15 mouse cellular contexts compared by ENCODE assay signal in genomic region chr8:96393024-96393423, GRCm38 (mm10).
A peak's percentile ranks its signal among the peaks of the same experiment; 100 is the strongest.
DNase-seq lines count a peak whose midpoint lies in the region; ATAC-seq and TF ChIP-seq lines count a peak whose summit lies in the region.
"Had no signal": no experiment of that assay in that cellular context is flagged by ENCODE, and none has a peak within 500 bp of the region (broad histone marks: within the 10 kb centered on the region; RNA-seq: fewer than 3 reads in every experiment).

No protein-coding gene starts in this region.

- no peak overlapping the region for H3K9ac ChIP-seq in lung, postnatal 0 days (replicated peaks; ENCODE audit: low read depth)
- H3K9ac ChIP-seq: limb, embryonic 13.5 days; neural tube, embryonic 13.5 days had no signal

- peak; percentile 15 for DNase-seq in cerebellum, adult 9-10 months
- DNase-seq in cerebellum, adult 8-10 months = no peak
- peak; percentile 26 for DNase-seq in left cerebral cortex, adult 11 months (ENCODE audit: low spot score)
- no peak for DNase-seq in left cerebral cortex, adult 2 months (ENCODE audit: extremely low spot score in 1 of 2, low spot score in 2 of 2)
- DNase-seq in cerebellum, postnatal 14 days = peak; percentile 20 to 25
- DNase-seq in layer of hippocampus, postnatal 14 days (ENCODE audit: low spot score in 2 of 2) = peak; percentile 21 to 55
- no peak for DNase-seq in lung, postnatal 0 days (ENCODE audit: low spot score)
- DNase-seq in yolk sac, embryonic 10.5 days (ENCODE audit: low spot score) = no peak
- DNase-seq: kidney, adult 2 months; lung, adult 2 months; spleen, adult 18-20 months had no signal

- ATAC-seq in lung, postnatal 0 days = no peak

- H3K4me1 ChIP-seq in lung, postnatal 0 days (ENCODE audit: insufficient read depth, low read depth, low read length) = no peaks in the 10 kb centered on the region
- H3K4me1 ChIP-seq: limb, embryonic 13.5 days; midbrain, embryonic 10.5 days; neural tube, embryonic 13.5 days had no signal

- no peak for TF ChIP-seq EP300 in lung, postnatal 0 days (IDR thresholded peaks at IDR 0.05)

- H3K4me3 ChIP-seq in left cerebral cortex, adult 2 months = no peak overlapping the region
- H3K4me3 ChIP-seq in lung, postnatal 0 days (ENCODE audit: low read depth, low read length) = no peak overlapping the region
- H3K4me3 ChIP-seq: limb, embryonic 13.5 days; midbrain, embryonic 10.5 days; neural tube, embryonic 13.5 days had no signal

- no peaks in the 10 kb centered on the region for H3K9me3 ChIP-seq in lung, postnatal 0 days (ENCODE audit: low read length)
- H3K9me3 ChIP-seq: limb, embryonic 13.5 days; midbrain, embryonic 10.5 days; neural tube, embryonic 13.5 days had no signal

- no peaks in the 10 kb centered on the region for H3K36me3 ChIP-seq in lung, postnatal 0 days (ENCODE audit: insufficient read depth, low read length)
- H3K36me3 ChIP-seq: G1E; limb, embryonic 13.5 days; midbrain, embryonic 10.5 days; neural tube, embryonic 13.5 days had no signal

- H3K4me2 ChIP-seq in lung, postnatal 0 days (replicated peaks; ENCODE audit: low read depth, low read length) = no peak overlapping the region
- H3K4me2 ChIP-seq: limb, embryonic 13.5 days; neural tube, embryonic 13.5 days had no signal

- H3K27me3 ChIP-seq in lung, postnatal 0 days (replicated peaks; ENCODE audit: insufficient read depth, low read length) = no peaks in the 10 kb centered on the region
- H3K27me3 ChIP-seq: limb, embryonic 13.5 days; neural tube, embryonic 13.5 days had no signal

- no peak overlapping the region for H3K27ac ChIP-seq in left cerebral cortex, adult 2 months
- no peak overlapping the region for H3K27ac ChIP-seq in lung, postnatal 0 days (ENCODE audit: low read length)
- H3K27ac ChIP-seq: limb, embryonic 13.5 days; midbrain, embryonic 10.5 days; neural tube, embryonic 13.5 days had no signal

- intact Hi-C loops in left cerebral cortex, adult 2 months (cut with DNase I) = no loop called here

- no peak for TF ChIP-seq CTCF in left cerebral cortex, adult 2 months (IDR thresholded peaks at IDR 0.05)
- no peak for TF ChIP-seq CTCF in lung, postnatal 0 days (IDR thresholded peaks at IDR 0.05)

- 71% methylated on average over 4 of the region's 4 CpGs for WGBS in lung, postnatal 0 days

Comparison
In these comparisons a context has a peak if more than half of its experiments do, and no peak if none do; other contexts are left out.
1. DNase-seq: peak in cerebellum, adult 9-10 months (single experiment), left cerebral cortex, adult 11 months (single experiment), cerebellum, postnatal 14 days (2 of 2) and layer of hippocampus, postnatal 14 days (2 of 2); none in cerebellum, adult 8-10 months (single experiment), left cerebral cortex, adult 2 months (0 of 2), lung, postnatal 0 days (single experiment) and yolk sac, embryonic 10.5 days (single experiment).